Mouse (Mus musculus) layer of hippocampus, adult 8-10 months (tissue): ENCODE measurements around the gene Ankrd24. TPM values are rescaled to one million over a fixed set of nuclear protein-coding genes. Genes with fewer than 3 reads are reported as not detected.

ENCODE experiments used
- DNase-seq, 2 experiments: peaks; one replicate each; pipeline ENCODE4 v3.0.0; 2022; ENCODE audit warnings: low spot score in 2 of 2
- total RNA-seq, 4 experiments: library from RNA; stranded (reverse); gene quantifications; 2 replicates each; pipeline ENCODE4 v1.2.4; 2022

Ankrd24 gene
- 10 to 100 TPM; 33.6 to 46.4 (median 40.3) TPM for total RNA-seq

DNA sequence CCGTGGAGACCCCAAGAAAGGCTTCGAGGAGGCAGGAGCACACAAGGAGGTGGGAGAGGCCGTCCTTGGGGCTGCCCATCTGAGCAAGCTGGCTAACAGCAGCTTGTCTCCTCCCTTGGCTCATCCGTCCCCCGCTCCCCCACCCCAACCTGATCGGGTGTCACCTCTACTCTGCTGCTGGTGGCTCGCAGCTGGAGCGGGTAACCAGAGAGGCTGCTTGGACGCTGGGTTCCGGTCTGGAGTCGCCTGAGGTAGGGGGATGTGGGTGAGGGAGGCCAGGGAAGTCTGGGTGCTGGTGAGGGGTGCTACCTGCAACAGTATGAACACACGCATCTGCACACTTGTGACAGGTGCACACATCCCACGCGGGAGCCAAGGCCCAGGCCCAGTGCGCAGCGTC, at the start of gene Ankrd24:
Gene Ankrd24, plus strand, starts transcription at position 151 of the 400 bp plus-strand sequence.
- no peak for DNase-seq

DNA sequence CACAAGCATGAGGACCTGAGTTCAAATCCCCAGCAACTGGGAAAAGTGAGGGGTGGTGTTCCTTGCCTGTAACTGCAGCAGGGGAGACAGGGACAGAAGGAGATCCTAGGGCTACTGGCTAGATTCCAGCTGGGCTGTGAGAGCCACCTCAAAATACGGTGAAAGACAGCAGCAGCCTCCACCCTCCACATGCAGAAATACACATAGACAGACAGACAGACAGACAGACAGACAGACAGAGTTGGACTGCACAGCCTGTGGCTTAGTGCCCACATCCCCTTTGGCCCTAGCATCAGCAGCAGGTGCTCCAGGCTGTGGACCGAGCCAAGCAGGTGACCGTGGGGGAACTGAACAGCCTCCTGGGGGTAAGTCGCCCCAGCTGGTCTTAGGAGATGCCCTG, 48.4 kb upstream of the Ankrd24 start:
- no peak for DNase-seq

DNA sequence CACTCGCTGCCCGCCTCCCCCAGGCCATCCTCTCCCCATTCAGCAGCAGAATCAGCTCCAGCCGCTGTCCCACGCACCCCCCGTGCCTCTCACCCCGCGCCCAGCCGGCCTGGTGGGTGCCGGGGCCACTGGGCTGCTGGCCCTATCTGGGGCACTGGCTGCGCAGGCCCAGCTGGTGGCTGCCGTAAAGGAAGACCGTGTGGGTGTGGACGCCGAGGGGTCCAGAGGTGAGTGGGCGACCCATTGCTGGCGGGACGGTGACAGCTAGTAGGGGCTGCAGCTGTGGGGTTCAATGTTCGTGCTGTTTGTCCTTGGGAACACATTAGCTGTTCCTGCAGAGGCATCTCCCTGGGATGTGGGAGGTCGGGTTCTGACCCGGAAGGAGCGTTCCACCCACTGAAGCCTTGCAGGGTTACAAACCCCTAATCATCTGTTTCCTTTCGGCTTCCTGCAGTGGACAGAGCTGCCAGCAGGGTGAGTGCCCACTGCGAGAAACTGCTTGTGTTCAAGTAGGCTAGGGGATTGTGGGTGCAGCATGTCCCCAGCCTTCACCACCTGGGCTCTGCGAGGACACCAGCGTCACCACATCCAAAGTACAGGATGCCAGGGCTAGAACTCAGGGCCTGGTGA, 47.8 kb upstream of the Ankrd24 start:
- no peak for DNase-seq

DNA sequence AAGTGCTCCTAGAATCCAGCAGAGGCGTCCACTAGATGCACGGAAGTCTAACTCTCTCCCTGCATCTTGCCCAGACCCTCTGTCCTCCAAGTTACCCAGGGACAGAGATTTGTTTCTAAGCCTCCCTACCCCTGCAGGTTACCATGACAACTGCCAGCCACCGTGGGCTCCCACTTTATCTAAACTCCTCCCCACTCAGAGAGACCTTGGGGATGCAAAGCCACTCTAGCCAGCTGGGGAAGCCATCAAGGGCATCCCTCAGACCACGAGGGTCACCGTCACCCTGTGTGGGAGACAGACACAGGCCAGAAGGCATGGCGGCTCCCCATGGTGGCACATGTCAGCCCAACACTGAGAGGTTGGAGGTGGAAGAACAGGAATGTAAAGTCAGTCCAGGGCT, 45.0 kb upstream of the Ankrd24 start:
- no peak for DNase-seq

DNA sequence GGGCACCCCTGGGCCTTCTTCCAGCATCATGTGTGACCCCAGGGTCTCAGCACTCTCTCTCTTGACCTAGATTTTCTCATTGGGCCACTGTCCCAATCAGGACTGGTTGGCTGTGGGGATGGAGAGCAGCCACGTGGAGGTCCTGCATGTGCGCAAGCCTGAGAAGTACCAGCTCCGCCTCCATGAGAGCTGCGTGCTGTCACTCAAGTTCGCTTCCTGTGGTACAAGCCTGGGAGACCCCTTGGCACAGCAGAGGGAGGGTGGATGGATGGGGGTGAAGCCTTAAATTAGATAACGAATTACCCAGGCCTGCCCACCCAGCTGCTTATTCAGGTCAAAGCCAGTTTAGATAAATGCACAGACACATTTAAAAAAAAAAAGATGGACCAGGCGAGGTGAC, 39.6 kb upstream of the Ankrd24 start:
- DNase-seq = no peak

GRCm38 (mm10) chr10:81591846-81592245, 36.5 kb upstream of the Ankrd24 start:
- DNase-seq = no peak

DNA sequence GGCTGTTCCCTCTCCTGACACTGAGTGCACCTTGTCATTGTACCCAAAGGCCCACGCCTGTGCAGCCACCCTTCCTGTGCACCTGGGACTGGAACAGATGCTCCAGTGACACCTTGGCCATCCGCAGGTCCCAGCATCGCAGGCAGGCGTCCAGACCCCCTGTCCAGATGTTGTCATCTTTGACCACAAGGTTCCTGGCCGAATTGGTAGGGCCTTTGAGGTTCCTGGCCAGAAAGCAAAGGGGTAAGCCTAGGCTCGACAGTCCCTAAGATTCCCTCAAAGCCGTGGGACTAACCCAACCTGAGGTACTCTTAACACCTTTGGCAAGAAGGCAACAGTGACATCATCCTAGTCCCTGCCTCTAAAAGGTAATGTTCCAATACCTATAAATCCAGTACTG, 35.7 kb upstream of the Ankrd24 start:
- DNase-seq = no peak

GRCm38 (mm10) chr10:81593223-81593622, 35.1 kb upstream of the Ankrd24 start:
- no peak for DNase-seq

DNA sequence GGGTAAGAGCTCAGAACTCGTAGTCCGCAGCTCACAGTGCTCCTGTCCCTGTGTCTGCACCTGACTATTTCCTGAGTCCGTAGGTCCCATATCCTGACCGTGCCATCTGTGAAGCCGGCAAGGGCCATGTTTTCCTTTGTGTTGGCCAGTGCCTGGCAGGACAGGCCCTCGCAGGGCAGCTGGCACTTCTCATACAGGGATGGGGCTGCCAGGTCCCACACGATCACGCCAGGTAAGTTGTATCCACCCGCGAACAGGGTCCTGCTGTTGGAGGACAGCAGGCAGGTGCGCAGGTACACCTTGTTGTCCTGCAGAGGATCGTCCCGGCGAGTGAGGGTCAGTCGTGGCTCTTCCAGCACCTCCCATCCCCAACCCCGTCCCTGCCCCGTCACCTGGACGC, 34.4 kb upstream of the Ankrd24 start:
- DNase-seq = no peak

DNA sequence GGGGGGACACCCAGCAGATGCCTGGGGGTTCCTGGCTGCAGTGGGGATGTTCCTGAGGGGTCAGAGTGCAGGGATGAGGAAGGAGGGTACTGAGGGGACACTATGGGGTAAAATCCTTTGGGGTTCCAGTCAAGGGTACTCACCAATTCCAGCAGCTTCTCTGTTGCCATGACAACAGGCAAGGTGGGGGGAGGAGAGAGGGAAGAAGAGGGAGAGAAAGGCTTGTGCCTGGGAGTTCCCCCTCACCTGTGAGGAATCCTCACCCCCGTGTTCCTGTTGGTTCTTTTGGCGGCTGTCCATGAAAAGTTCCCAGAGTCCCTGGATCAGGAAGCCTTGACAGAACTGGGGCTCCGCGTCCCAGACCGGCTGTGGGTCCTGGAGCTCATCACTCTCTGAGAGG, 32.7 kb upstream of the Ankrd24 start:
- no peak for DNase-seq

GRCm38 (mm10) chr10:81596611-81597010, 31.7 kb upstream of the Ankrd24 start:
- no peak for DNase-seq

DNA sequence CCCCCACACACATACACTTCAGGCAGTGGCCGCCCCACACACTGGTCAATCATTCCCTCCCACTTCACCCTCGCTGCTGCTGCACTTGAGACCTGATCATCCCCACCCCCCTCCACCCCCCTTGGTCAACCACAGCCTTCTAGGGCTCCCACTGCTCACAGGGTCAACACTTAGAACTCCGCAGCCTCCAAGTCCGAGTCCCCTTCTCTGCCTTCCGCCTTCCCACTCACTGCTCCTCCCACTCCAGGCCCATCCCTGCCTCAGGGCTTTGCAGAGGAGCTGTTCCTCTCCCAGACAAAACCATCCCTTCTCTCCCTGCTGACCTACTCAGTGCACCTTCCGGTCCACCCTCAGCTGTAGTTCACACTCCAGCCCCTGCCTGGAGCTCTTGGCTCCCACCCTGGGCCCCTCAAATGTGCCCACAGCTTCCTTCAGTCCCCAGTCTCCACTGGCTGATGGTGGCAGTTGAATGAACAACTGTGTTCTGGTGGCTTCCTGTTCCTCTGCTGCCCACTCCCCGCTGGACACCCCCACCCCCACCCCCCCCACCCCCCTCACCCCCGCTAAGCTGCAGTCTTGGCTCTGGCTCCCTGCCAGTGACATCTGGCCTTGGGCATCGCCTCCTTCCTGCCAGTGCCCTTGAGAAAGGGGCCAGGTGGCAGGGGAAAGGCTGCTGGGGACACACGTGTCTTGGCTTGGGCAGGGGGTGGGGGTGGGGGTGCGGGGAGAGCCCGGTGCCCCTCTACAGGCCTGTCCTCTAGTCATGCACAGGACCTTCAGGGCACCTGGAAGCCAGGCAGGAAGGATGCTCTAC, 31.0 kb upstream of the Ankrd24 start:
- DNase-seq = no peak

DNA sequence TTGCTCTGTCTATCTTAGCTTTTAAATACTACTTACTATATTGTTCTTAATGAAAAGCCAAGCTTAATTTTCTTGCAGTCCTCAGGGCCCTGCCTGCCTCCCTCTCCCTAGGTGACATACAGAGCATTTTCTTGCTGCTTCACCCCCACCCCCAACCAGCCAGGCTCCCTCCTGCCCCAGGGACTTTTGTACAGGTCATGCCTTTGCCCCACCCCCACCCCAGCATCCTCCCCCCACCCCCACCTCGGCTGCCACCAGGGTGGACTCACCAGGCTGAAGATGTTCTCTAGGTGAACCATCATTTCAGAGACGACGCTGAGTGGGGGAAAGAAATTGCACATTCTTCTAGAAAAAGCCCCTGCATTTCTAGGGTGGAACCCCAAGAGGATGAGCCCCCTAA, 30.0 kb upstream of the Ankrd24 start:
- DNase-seq = no peak

DNA sequence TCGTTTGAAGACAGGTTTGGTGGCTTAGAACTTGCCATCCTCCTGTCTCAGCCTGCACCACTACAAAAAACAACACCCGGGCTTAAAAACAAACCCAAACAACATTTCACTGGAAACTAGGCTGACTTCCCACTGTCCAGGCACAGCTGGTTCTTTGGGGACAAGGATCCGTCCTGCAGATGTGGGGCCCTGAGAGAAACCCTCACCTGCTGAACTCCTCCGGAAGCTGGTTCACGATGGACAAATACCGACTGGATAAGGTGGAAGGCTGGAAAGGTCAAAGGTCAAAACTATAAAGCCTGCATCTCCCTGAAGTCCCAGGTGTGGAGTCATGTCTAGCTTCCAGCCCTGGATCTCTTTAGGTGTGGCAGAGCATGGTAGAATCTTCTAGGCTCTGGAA, 29.5 kb upstream of the Ankrd24 start:
- no peak for DNase-seq

DNA sequence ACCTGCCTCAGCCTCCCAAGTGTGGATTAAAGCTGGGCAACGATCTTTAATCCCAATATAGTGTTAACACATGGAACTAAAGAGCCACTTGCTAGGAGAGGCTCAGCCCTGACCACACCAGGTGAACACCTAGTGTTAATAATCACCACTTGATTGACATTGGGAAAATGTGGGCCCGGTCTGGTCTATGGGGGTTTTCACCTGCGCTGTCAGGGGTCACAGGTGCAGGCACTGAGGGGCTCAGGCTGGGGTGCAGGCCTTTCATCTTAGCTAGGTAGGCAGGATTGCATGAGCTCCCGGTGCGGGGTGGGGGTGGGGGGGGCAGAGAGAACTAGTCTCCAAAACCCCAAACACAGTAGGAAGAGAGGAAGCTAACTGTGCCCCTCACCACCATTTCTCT, 28.7 kb upstream of the Ankrd24 start:
- DNase-seq = no peak

- DNase-seq = no peak
These were observed 28.2 kb upstream of the Ankrd24 start for GRCm38 (mm10) chr10:81600096-81600495.

DNA sequence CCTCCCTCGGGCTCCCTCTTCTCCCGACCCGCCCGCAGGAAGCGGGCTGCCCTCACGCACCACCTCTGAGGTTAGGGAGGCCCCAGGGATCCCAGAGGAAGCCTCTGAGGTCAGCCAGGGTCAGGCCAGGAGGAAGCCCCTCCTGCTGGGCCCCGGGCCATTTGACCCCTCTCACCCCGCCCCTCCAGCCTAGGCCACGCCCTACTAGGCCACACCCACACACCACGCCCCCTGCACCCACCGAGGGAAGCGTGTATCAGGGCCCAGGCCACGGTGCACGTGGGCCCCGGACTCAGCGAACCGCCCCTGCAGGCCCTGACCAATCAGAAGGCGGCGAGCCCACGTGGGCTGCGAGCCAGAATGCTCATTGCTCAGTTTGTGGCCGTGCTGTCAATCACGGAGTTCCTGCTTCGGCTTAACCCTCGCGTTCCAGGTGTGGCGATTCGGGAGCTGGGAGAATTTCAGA, 27.6 kb upstream of the Ankrd24 start, which contains the start of gene Tle6:
Gene Tle6, minus strand, starts transcription at position 336 of the 466 bp plus-strand sequence.
- peak; percentile 94 for DNase-seq

- DNase-seq = no peak
These were observed 26.9 kb upstream of the Ankrd24 start for GRCm38 (mm10) chr10:81601396-81601905.

DNA sequence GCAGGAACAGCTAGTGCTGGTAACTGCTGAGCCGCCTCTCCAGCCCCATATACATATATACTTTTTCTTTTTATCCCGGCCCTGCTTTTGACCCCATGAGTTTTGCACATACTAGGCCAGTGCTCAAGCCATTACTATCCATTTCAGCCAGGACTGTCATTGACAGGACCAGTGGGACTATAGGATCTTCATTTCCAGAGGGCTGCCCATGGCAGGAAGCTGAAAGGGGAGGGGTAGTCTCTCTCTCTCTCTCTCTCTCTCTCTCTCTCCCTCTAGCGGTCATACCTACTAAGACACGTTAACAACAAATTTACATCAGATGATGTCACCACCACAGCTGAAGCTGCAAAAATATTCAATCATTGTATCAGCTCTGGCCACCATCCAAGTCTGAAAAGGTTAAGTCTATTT, 25.6 kb upstream of the Ankrd24 start:
- DNase-seq = no peak

DNA sequence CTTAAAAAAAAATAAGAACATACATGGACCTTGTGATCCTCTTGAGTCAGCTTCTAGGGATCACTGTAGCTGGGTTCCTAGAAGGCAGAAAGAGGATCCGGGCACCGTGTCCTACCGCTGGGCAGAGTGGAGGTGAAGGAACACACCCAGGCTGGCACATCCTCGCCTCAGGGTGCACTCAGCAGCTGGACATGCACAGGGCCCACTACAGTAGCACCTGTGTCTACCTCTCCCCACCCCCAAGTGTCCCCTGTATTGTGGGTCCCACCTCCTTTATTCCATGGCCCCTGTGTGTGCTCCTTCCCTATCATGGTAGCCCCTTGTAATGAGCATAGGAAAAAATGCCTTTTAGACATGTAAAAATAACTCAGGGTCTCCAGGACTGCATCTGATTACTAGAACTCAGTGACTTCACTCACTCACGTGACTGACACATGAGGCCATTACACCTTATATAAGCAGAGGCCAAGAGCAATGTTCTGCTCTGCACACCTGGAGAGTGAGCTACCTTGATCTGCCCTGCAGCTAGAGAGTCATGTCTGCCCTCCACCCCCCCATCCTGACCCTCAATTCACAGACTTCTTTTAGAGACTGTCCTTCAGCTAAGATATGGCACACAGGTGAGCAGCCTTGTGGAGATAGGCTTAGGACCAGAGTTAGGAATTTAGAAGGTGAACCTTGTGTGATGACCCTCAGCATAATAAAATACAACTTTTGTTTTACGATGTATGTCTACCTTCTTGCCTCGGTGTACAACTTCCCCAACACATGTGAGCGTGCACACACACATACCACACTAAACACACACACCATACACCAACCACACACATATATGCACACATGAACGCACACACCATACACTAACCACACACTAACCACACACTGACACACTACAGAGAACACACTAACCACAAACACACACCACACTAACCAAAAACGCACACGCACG, 24.0 kb upstream of the Ankrd24 start:
- DNase-seq = no peak

DNA sequence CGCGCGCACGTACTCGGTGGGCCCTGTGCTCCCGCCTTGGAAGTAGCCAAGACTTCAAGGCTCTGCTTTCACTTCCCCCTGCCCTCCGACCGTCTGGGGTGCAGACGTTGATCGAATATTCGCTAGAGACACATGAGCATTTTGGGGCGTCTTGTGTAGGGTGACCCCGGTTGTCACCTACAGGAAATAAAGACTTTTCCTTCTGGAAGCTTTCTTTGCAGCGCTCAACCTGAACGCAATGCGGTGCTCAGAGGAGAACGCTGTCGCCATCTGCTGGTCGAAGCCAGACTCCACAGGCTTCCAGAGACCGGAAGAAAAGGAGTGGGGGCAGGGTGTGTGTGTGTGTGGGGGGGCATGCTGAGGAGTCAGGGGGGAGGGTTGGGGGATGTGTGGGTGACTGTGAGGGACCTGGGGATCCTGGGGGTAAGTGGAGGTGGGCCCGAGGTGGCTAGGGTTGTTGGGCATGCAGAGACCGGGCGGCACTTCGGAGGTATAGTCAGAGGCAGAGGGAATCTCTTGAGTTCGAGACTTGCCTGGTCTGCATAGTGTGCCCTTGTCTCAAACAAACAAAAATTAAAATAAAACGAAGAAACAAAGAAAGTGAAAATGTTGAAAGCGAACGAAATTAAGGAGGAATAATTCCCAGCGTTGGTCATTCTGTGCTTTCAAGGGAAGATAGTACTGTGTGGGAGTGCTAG, 23.2 kb upstream of the Ankrd24 start:
- DNase-seq = peak; percentile 77 to 87
